ENCODE assay signal across 10 mouse cellular contexts in genomic region chr11:83448927-83449236, GRCm38 (mm10). TPM values are rescaled to one million over a fixed set of nuclear protein-coding genes. Genes with fewer than 3 reads are reported as not detected.
DNase-seq lines count a peak whose midpoint lies in the region; ATAC-seq and TF ChIP-seq lines count a peak whose summit lies in the region.
"Had no signal": no experiment of that assay in that cellular context is flagged by ENCODE, and none has a peak within 500 bp of the region (broad histone marks: within the 10 kb centered on the region; RNA-seq: fewer than 3 reads in every experiment).

No protein-coding gene starts in this region.

- DNase-seq in right cerebral cortex, postnatal 4 days: peak; percentile 54
- DNase-seq in right cerebral cortex, adult 2 months (ENCODE audit: low spot score in 2 of 2): no peak
- peak; percentile 53 for DNase-seq in kidney, adult 2 months
- no peak for DNase-seq in layer of hippocampus, postnatal 14 days (ENCODE audit: low spot score in 2 of 2)
- DNase-seq in thymus, postnatal 10 days (ENCODE audit: low spot score in 2 of 2): no peak

- peaks cover 17% of the 10 kb centered on the region for H3K27me3 ChIP-seq in forebrain, embryonic 16.5 days (replicated peaks; ENCODE audit: control insufficient read depth, insufficient read depth, low read length)
- H3K27me3 ChIP-seq in kidney, adult 2 months (replicated peaks; ENCODE audit: control insufficient read depth, insufficient read depth, low read length): no peaks in the 10 kb centered on the region
- H3K27me3 ChIP-seq in stomach, embryonic 14.5 days (ENCODE audit: control insufficient read depth, insufficient read depth, low read length): 0 out of 2 replicates have a peak, but pooled peaks cover 2% of the 10 kb centered on the region

- ATAC-seq in forebrain, embryonic 16.5 days: peak; percentile 15; the same call in 1 of the 2 replicates
- ATAC-seq in stomach, embryonic 14.5 days (ENCODE audit: insufficient number of reproducible peaks, insufficient read depth, low FRiP score, low read depth): no peak
- ATAC-seq in megakaryocyte-erythroid progenitor cell, adult 5-6 weeks (replicated peaks; ENCODE audit: low FRiP score, low TSS enrichment, poor library complexity, severe bottlenecking): no peak

- H3K9me3 ChIP-seq in forebrain, embryonic 16.5 days (ENCODE audit: control insufficient read depth, low read length): no peaks in the 10 kb centered on the region
- H3K9me3 ChIP-seq in stomach, embryonic 14.5 days (ENCODE audit: control insufficient read depth, low read depth, low read length): no peaks in the 10 kb centered on the region
- H3K9me3 ChIP-seq: limb, embryonic 13.5 days; neural tube, embryonic 12.5 days had no signal

- H3K27ac ChIP-seq in forebrain, embryonic 16.5 days (ENCODE audit: low read length): no peak overlapping the region
- no peak overlapping the region for H3K27ac ChIP-seq in kidney, adult 2 months (ENCODE audit: insufficient read depth, low read depth, low read length)
- H3K27ac ChIP-seq in stomach, embryonic 14.5 days (ENCODE audit: low read length): peak overlapping the region; percentile 33; the same call in 1 of the 2 replicates
- H3K27ac ChIP-seq: limb, embryonic 13.5 days; neural tube, embryonic 12.5 days had no signal

- no peak for TF ChIP-seq POLR2A in kidney, adult 2 months (IDR thresholded peaks at IDR 0.05; ENCODE audit: low read depth, low read length)

- H3K36me3 ChIP-seq in forebrain, embryonic 16.5 days (ENCODE audit: control insufficient read depth, insufficient read depth): no peaks in the 10 kb centered on the region
- H3K36me3 ChIP-seq in kidney, adult 2 months (ENCODE audit: control insufficient read depth, insufficient read depth, low read length): no peaks in the 10 kb centered on the region
- no peaks in the 10 kb centered on the region for H3K36me3 ChIP-seq in stomach, embryonic 14.5 days (ENCODE audit: control insufficient read depth, insufficient read depth, low read length)
- H3K36me3 ChIP-seq: limb, embryonic 13.5 days; neural tube, embryonic 12.5 days had no signal

- peaks cover 13% of the 10 kb centered on the region for H3K4me1 ChIP-seq in forebrain, embryonic 16.5 days (replicated peaks; ENCODE audit: control insufficient read depth, insufficient read depth, low read length)
- peaks cover 9% of the 10 kb centered on the region; the same call in 1 of the 2 replicates for H3K4me1 ChIP-seq in kidney, adult 2 months (ENCODE audit: control insufficient read depth, insufficient read depth, low read length)
- peaks cover 21% of the 10 kb centered on the region; the same call in 1 of the 2 replicates for H3K4me1 ChIP-seq in stomach, embryonic 14.5 days (ENCODE audit: control insufficient read depth, insufficient read depth, low read length)

- H3K4me3 ChIP-seq in forebrain, embryonic 16.5 days (replicated peaks; ENCODE audit: low read length): no peak overlapping the region
- H3K4me3 ChIP-seq in kidney, adult 2 months (ENCODE audit: insufficient read depth, low read depth, low read length): no peak overlapping the region
- H3K4me3 ChIP-seq in stomach, embryonic 14.5 days (ENCODE audit: low read depth, low read length): no peak overlapping the region
- H3K4me3 ChIP-seq: limb, embryonic 13.5 days; neural tube, embryonic 12.5 days had no signal

- no peak overlapping the region for H3K9ac ChIP-seq in forebrain, embryonic 16.5 days (replicated peaks; ENCODE audit: low read depth, low read length)
- no peak overlapping the region for H3K9ac ChIP-seq in stomach, embryonic 14.5 days (replicated peaks; ENCODE audit: low read depth, low read length)
- H3K9ac ChIP-seq: neural tube, embryonic 12.5 days had no signal

- no peak for TF ChIP-seq CTCF in kidney, adult 2 months (conservative IDR thresholded peaks at IDR 0.05; ENCODE audit: insufficient read depth, insufficient read length, low read depth, low read length)

- H3K4me2 ChIP-seq in forebrain, embryonic 16.5 days (ENCODE audit: low read length): no peak overlapping the region
- no peak overlapping the region for H3K4me2 ChIP-seq in stomach, embryonic 14.5 days (replicated peaks; ENCODE audit: low read depth, low read length)
- H3K4me2 ChIP-seq: limb, embryonic 13.5 days; neural tube, embryonic 12.5 days had no signal

RNA-seq across cellular contexts. Expression of gene 1700020L24Rik, which starts 11.4 kb away (rescaled TPM):
- 0.26 and 1.0 TPM in 2 replicates for polyA plus RNA-seq in forebrain, embryonic 16.5 days (2015; fragmentation: Nextera tagmentation; extraction: Ambion mirVana)
- polyA plus RNA-seq in kidney, adult 2 months (2012; rRNA removed): 0.11 and 0.14 TPM in 2 replicates
- 1.5 TPM in 1 of 2 replicates, not detected in the other for polyA plus RNA-seq in stomach, embryonic 14.5 days (2014; fragmentation: Nextera tagmentation; extraction: Ambion mirVana)
- 2.6 TPM in 1 of 2 replicates, not detected in the other for total RNA-seq in megakaryocyte-erythroid progenitor cell, adult 5-6 weeks (2014; fragmentation: Nextera tagmentation)
- not detected in 2 replicates for total RNA-seq in megakaryocyte-erythroid progenitor cell, adult 5-6 weeks (2017)
- total RNA-seq in layer of hippocampus, postnatal 14 days (2021): not detected

RNA-seq across cellular contexts. Expression of gene Mmp28, which starts 14.0 kb away (rescaled TPM):
- 1.8 and 1.9 TPM in 2 replicates for polyA plus RNA-seq in forebrain, embryonic 16.5 days (2015; fragmentation: Nextera tagmentation; extraction: Ambion mirVana)
- polyA plus RNA-seq in kidney, adult 2 months (2012; rRNA removed): 4.3 TPM in 2 replicates
- polyA plus RNA-seq in stomach, embryonic 14.5 days (2014; fragmentation: Nextera tagmentation; extraction: Ambion mirVana): 1.4 and 1.9 TPM in 2 replicates
- total RNA-seq in megakaryocyte-erythroid progenitor cell, adult 5-6 weeks (2014; fragmentation: Nextera tagmentation): 0.37 TPM in 1 of 2 replicates, not detected in the other
- total RNA-seq in megakaryocyte-erythroid progenitor cell, adult 5-6 weeks (2017): 0.19 and 0.42 TPM in 2 replicates
- total RNA-seq in layer of hippocampus, postnatal 14 days (2021): 1 to 10 TPM; 3.2 to 3.3 TPM

RNA-seq across cellular contexts. Expression of gene Gas2l2, which starts 19.6 kb away (rescaled TPM):
- 0.39 and 0.81 TPM in 2 replicates for polyA plus RNA-seq in forebrain, embryonic 16.5 days (2015; fragmentation: Nextera tagmentation; extraction: Ambion mirVana)
- polyA plus RNA-seq in kidney, adult 2 months (2012; rRNA removed): not detected in 2 replicates
- 0.10 TPM in 1 of 2 replicates, not detected in the other for polyA plus RNA-seq in stomach, embryonic 14.5 days (2014; fragmentation: Nextera tagmentation; extraction: Ambion mirVana)
- not detected in 2 replicates for total RNA-seq in megakaryocyte-erythroid progenitor cell, adult 5-6 weeks (2014; fragmentation: Nextera tagmentation)
- total RNA-seq in megakaryocyte-erythroid progenitor cell, adult 5-6 weeks (2017): not detected in 2 replicates
- 1 to 10 TPM in 1 of 2 experiments, under 1 TPM in 1; 0.29 to 1.0 TPM for total RNA-seq in layer of hippocampus, postnatal 14 days (2021)
- polyA plus RNA-seq: limb, embryonic 13.5 days; neural tube, embryonic 12.5 days had no signal

RNA-seq across cellular contexts. Expression of gene Taf15, which starts 24.0 kb away (rescaled TPM):
- 8.8 and 17.1 TPM in 2 replicates for polyA plus RNA-seq in forebrain, embryonic 16.5 days (2015; fragmentation: Nextera tagmentation; extraction: Ambion mirVana)
- polyA plus RNA-seq in kidney, adult 2 months (2012; rRNA removed): 7.2 and 13.8 TPM in 2 replicates
- 26.8 and 27.0 TPM in 2 replicates for polyA plus RNA-seq in stomach, embryonic 14.5 days (2014; fragmentation: Nextera tagmentation; extraction: Ambion mirVana)
- total RNA-seq in megakaryocyte-erythroid progenitor cell, adult 5-6 weeks (2014; fragmentation: Nextera tagmentation): 60.9 and 72.5 TPM in 2 replicates
- total RNA-seq in megakaryocyte-erythroid progenitor cell, adult 5-6 weeks (2017): 24.0 and 32.8 TPM in 2 replicates
- total RNA-seq in layer of hippocampus, postnatal 14 days (2021): 10 to 100 TPM; 64.1 to 65.9 TPM

RNA-seq across cellular contexts. Expression of gene Rasl10b, which starts 39.9 kb away (rescaled TPM):
- 24.7 and 31.4 TPM in 2 replicates for polyA plus RNA-seq in forebrain, embryonic 16.5 days (2015; fragmentation: Nextera tagmentation; extraction: Ambion mirVana)
- 1.4 and 1.8 TPM in 2 replicates for polyA plus RNA-seq in kidney, adult 2 months (2012; rRNA removed)
- polyA plus RNA-seq in stomach, embryonic 14.5 days (2014; fragmentation: Nextera tagmentation; extraction: Ambion mirVana): 0.62 and 1.1 TPM in 2 replicates
- total RNA-seq in megakaryocyte-erythroid progenitor cell, adult 5-6 weeks (2014; fragmentation: Nextera tagmentation): not detected in 2 replicates
- total RNA-seq in megakaryocyte-erythroid progenitor cell, adult 5-6 weeks (2017): 0.19 TPM in 1 of 2 replicates, not detected in the other
- total RNA-seq in layer of hippocampus, postnatal 14 days (2021): 100 to 1,000 TPM; 219 to 224 TPM

Comparison
In these comparisons a context has a peak if more than half of its experiments do, and no peak if none do; other contexts are left out.
1. DNase-seq: peak in right cerebral cortex, postnatal 4 days (single experiment) and kidney, adult 2 months (single experiment); none in right cerebral cortex, adult 2 months (0 of 2), layer of hippocampus, postnatal 14 days (0 of 2) and thymus, postnatal 10 days (0 of 2).